Mouse (Mus musculus): ENCODE measurements at regions not wholly inside any gene's neighbourhood (a gene's known extent, or its start where the extent isn't known, plus 50 kb on each side); places are given as distances from the start of the nearest gene placed in this dataset.

- TF ChIP-seq CTCF (IDR thresholded peaks at IDR 0.05; ENCODE audit: control insufficient read depth, insufficient read depth, low read length) = no peak
- no peak for TF ChIP-seq POLR2A (IDR thresholded peaks at IDR 0.05; ENCODE audit: borderline replicate concordance, control insufficient read depth, low read depth, low read length)
These were observed 94.1 kb upstream of the Pja2 start for GRCm38 (mm10) chr17:64425811-64426210.

Data from bone marrow, adult 2 months (tissue).